ENCODE assay signal across 8 mouse cellular contexts in the genomic region with DNA sequence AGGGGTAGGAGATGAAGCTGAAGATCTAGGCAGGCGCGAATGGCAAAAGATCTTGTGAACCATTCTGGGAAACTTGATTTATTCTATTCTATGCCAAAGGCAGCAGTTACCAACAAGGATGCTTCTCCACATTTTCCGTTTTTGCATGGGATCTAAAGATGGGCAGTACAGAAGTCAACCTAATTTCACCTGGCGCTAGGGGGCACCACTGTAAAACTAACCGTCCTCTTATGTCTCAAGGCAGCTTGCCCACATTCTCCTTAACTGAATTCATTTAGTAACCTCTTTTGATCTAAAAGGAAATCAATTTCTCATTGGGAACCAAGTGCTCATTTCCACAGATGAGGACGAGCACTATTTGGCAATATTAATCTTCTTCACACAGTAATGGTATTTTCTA. TPM values are rescaled to one million over a fixed set of nuclear protein-coding genes. Genes with fewer than 3 reads are reported as not detected.
DNase-seq lines count a peak whose midpoint lies in the region; ATAC-seq and TF ChIP-seq lines count a peak whose summit lies in the region.

No protein-coding gene starts in this region.

- no peaks in the 10 kb centered on the region for H3K36me3 ChIP-seq in heart, embryonic 11.5 days (ENCODE audit: control insufficient read depth, insufficient read depth, low read length)
- no peaks in the 10 kb centered on the region for H3K36me3 ChIP-seq in embryonic facial prominence, embryonic 10.5 days (replicated peaks)
- no peaks in the 10 kb centered on the region for H3K36me3 ChIP-seq in midbrain, postnatal 0 days (ENCODE audit: insufficient read depth, low read length)

- H3K9me3 ChIP-seq in heart, embryonic 11.5 days (replicated peaks; ENCODE audit: control insufficient read depth, low read length) = no peaks in the 10 kb centered on the region
- no peaks in the 10 kb centered on the region; the same call in 1 of the 2 replicates for H3K9me3 ChIP-seq in embryonic facial prominence, embryonic 10.5 days
- no peaks in the 10 kb centered on the region for H3K9me3 ChIP-seq in midbrain, postnatal 0 days (ENCODE audit: low read length)

- 18% methylated on average over 6 of the region's 6 CpGs for WGBS in heart, embryonic 11.5 days (ENCODE audit: insufficient replicate concordance)
- WGBS in embryonic facial prominence, embryonic 10.5 days = 26% methylated on average over 6 of the region's 6 CpGs
- 31% methylated on average over 6 of the region's 6 CpGs for WGBS in midbrain, postnatal 0 days

- no peak overlapping the region for H3K9ac ChIP-seq in heart, embryonic 11.5 days (ENCODE audit: low read depth, low read length)
- no peak overlapping the region for H3K9ac ChIP-seq in midbrain, postnatal 0 days (replicated peaks; ENCODE audit: low read length, poor library complexity, severe bottlenecking)

- ATAC-seq in heart, embryonic 11.5 days (replicated peaks; ENCODE audit: insufficient number of reproducible peaks, low FRiP score, low TSS enrichment) = no peak
- no peak for ATAC-seq in midbrain, postnatal 0 days (ENCODE audit: low FRiP score)

- H3K4me3 ChIP-seq in heart, embryonic 11.5 days (ENCODE audit: low read depth, low read length) = no peak overlapping the region
- no peak overlapping the region for H3K4me3 ChIP-seq in embryonic facial prominence, embryonic 10.5 days
- H3K4me3 ChIP-seq in midbrain, postnatal 0 days (ENCODE audit: low read depth, low read length) = no peak overlapping the region

- H3K4me2 ChIP-seq in heart, embryonic 11.5 days = no peak overlapping the region
- no peak overlapping the region for H3K4me2 ChIP-seq in midbrain, postnatal 0 days (ENCODE audit: low read depth, low read length, poor library complexity, severe bottlenecking)

- H3K27me3 ChIP-seq in heart, embryonic 11.5 days (ENCODE audit: control insufficient read depth, insufficient read depth, low read length) = no peaks in the 10 kb centered on the region
- H3K27me3 ChIP-seq in embryonic facial prominence, embryonic 10.5 days (replicated peaks; ENCODE audit: low read depth, poor library complexity, severe bottlenecking) = no peaks in the 10 kb centered on the region
- no peaks in the 10 kb centered on the region for H3K27me3 ChIP-seq in midbrain, postnatal 0 days (ENCODE audit: insufficient read depth, low read length)

- H3K4me1 ChIP-seq in heart, embryonic 11.5 days (ENCODE audit: control insufficient read depth, insufficient read depth, low read length) = no peaks in the 10 kb centered on the region; the same call in 1 of the 2 replicates
- peaks cover 15% of the 10 kb centered on the region for H3K4me1 ChIP-seq in embryonic facial prominence, embryonic 10.5 days
- no peaks in the 10 kb centered on the region for H3K4me1 ChIP-seq in midbrain, postnatal 0 days (ENCODE audit: insufficient read depth, low read length)

- peak; percentile 91 for DNase-seq in heart, adult 11 months
- peak; percentile 61 to 92 for DNase-seq in adrenal gland, adult (ENCODE audit: inconsistent age in 2 of 2, low spot score in 1 of 2)
- peak; percentile 58 for DNase-seq in embryonic facial prominence, embryonic 10.5 days (ENCODE audit: low spot score)
- DNase-seq in heart, postnatal 4 days = peak; percentile 81
- peak; percentile 80 to 84 for DNase-seq in left cerebral cortex, adult 18-20 months (ENCODE audit: low spot score in 2 of 2)
- peak; percentile 67 for DNase-seq in midbrain, postnatal 0 days (ENCODE audit: low spot score)
- DNase-seq in telencephalon, adult 2 months (ENCODE audit: low read depth, low spot score) = peak; percentile 65

- peak; percentile 62 for TF ChIP-seq CTCF in midbrain, postnatal 0 days (IDR thresholded peaks at IDR 0.05)

- no peak overlapping the region for H3K27ac ChIP-seq in heart, embryonic 11.5 days (ENCODE audit: low read depth, low read length)
- no peak overlapping the region for H3K27ac ChIP-seq in embryonic facial prominence, embryonic 10.5 days (replicated peaks)
- H3K27ac ChIP-seq in midbrain, postnatal 0 days (ENCODE audit: low read depth, low read length) = no peak overlapping the region

RNA-seq across cellular contexts. Expression of gene Tnfsf4, which starts 4.9 kb away (rescaled TPM):
- polyA plus RNA-seq in heart, embryonic 11.5 days (2014; fragmentation: Nextera tagmentation; extraction: Ambion mirVana) = not detected in 2 replicates
- polyA plus RNA-seq in embryonic facial prominence, embryonic 10.5 days (2016; fragmentation: Nextera tagmentation; extraction: Ambion mirVana) = not detected in 2 replicates
- under 1 TPM in 1 of 2 experiments, not detected in 1; 0.14 TPM for total RNA-seq in heart, postnatal 4 days (2021)
- not detected for total RNA-seq in left cerebral cortex, adult 18-20 months (2021)
- not detected in 2 replicates for total RNA-seq in midbrain, postnatal 0 days (2014; rRNA removed)
- polyA plus RNA-seq in midbrain, postnatal 0 days (2015; fragmentation: Nextera tagmentation; extraction: Ambion mirVana) = not detected in 2 replicates
